Mouse (Mus musculus) CD4-positive helper T cell, adult 2 months (primary cell): ENCODE measurements around the gene Ppp1r1b.

Experiments
- DNase-seq: peaks from one replicate; pipeline ENCODE4 v3.0.0-alpha.2; 2012; ENCODE audit warnings: low read depth, missing footprints, low spot score

Gene Ppp1r1b

GRCm38 (mm10) chr11:98328371-98329069 lies 19.7 kb upstream of the Ppp1r1b start:
- no peak for DNase-seq

- no peak for DNase-seq
Observed at GRCm38 (mm10) chr11:98329081-98329959, 18.9 kb upstream of the Ppp1r1b start, which contains the start of gene Neurod2. TSS of gene Neurod2 (minus strand) at chr11:98329648.

- DNase-seq: no peak
Observed at GRCm38 (mm10) chr11:98329960-98330744, 18.1 kb upstream of the Ppp1r1b start.

- DNase-seq: no peak
Observed at GRCm38 (mm10) chr11:98330745-98331204, 17.4 kb upstream of the Ppp1r1b start.

- DNase-seq: no peak
Observed at GRCm38 (mm10) chr11:98331401-98331800, 16.8 kb upstream of the Ppp1r1b start.

- DNase-seq: no peak
Observed at GRCm38 (mm10) chr11:98332186-98332585, 16.0 kb upstream of the Ppp1r1b start.

GRCm38 (mm10) chr11:98332841-98333240 lies 15.4 kb upstream of the Ppp1r1b start:
- DNase-seq: no peak

GRCm38 (mm10) chr11:98333263-98333696 lies 14.9 kb upstream of the Ppp1r1b start:
- no peak for DNase-seq

- no peak for DNase-seq
Observed at GRCm38 (mm10) chr11:98333981-98334741, 14.0 kb upstream of the Ppp1r1b start.

- DNase-seq: no peak
Observed at GRCm38 (mm10) chr11:98335250-98335649, 13.0 kb upstream of the Ppp1r1b start.

- DNase-seq: no peak
Observed at GRCm38 (mm10) chr11:98336245-98337107, 11.7 kb upstream of the Ppp1r1b start.

- no peak for DNase-seq
Observed at GRCm38 (mm10) chr11:98338507-98338961, 9.7 kb upstream of the Ppp1r1b start.

GRCm38 (mm10) chr11:98339071-98339501 lies 9.1 kb upstream of the Ppp1r1b start:
- no peak for DNase-seq

- DNase-seq: no peak
Observed at GRCm38 (mm10) chr11:98339679-98340287, 8.4 kb upstream of the Ppp1r1b start.

GRCm38 (mm10) chr11:98340597-98340996 lies 7.6 kb upstream of the Ppp1r1b start:
- no peak for DNase-seq

- no peak for DNase-seq
Observed at GRCm38 (mm10) chr11:98341174-98341573, 7.0 kb upstream of the Ppp1r1b start.

- peak; percentile 84 for DNase-seq
Observed at GRCm38 (mm10) chr11:98342000-98342945, 5.9 kb upstream of the Ppp1r1b start.

GRCm38 (mm10) chr11:98345253-98345652 lies 3.0 kb upstream of the Ppp1r1b start:
- peak; percentile 69 for DNase-seq
